Mouse (Mus musculus): ENCODE measurements around the gene Scaf1. TPM values are rescaled to one million over a fixed set of nuclear protein-coding genes. Genes with fewer than 3 reads are reported as not detected.

The Scaf1 gene
- polyA plus RNA-seq, 1 experiment from 2014 or later, result 46.1 TPM

- H3K36me3 ChIP-seq, result peaks cover 53% of the 10 kb centered on the region
- H3K4me3 ChIP-seq (replicated peaks), result no peak overlapping the region
- no peak overlapping the region for H3K9ac ChIP-seq (replicated peaks)
- no peak overlapping the region for H3K4me2 ChIP-seq
- H3K4me1 ChIP-seq, result peaks cover 4% of the 10 kb centered on the region
- H3K9me3 ChIP-seq (replicated peaks), result no peaks in the 10 kb centered on the region
- H3K27me3 ChIP-seq (replicated peaks), result no peaks in the 10 kb centered on the region
- 90% methylated on average over 8 of the region's 8 CpGs for WGBS
- no peak for ATAC-seq (ENCODE audit: low FRiP score)
- H3K27ac ChIP-seq (replicated peaks), result no peak overlapping the region
These were observed 56.9 kb downstream of the Scaf1 start for GRCm38 (mm10) chr7:44959281-44959680.

- H3K9ac ChIP-seq (replicated peaks), result no peak overlapping the region
- no peaks in the 10 kb centered on the region for H3K9me3 ChIP-seq (replicated peaks)
- H3K4me2 ChIP-seq, result no peak overlapping the region
- H3K27ac ChIP-seq (replicated peaks), result peak overlapping the region; percentile 33; the same call in 1 of the 2 replicates
- ATAC-seq (ENCODE audit: low FRiP score), result no peak
- peaks cover 5% of the 10 kb centered on the region for H3K4me1 ChIP-seq
- H3K27me3 ChIP-seq (replicated peaks), result no peaks in the 10 kb centered on the region
- no peak overlapping the region for H3K4me3 ChIP-seq (replicated peaks)
- peaks cover 44% of the 10 kb centered on the region for H3K36me3 ChIP-seq
- WGBS, result 61% methylated on average over 7 of the region's 7 CpGs
These were observed 58.0 kb downstream of the Scaf1 start for GRCm38 (mm10) chr7:44958208-44958607.

- Histone ChIP-seq H3K27ac (replicated peaks) (peak overlapping the region; percentile 33), H3K4me2 (no peak overlapping the region), H3K9ac (replicated peaks) (no peak overlapping the region; the same call in 1 of the 2 replicates), H3K4me1 (peaks cover 14% of the 10 kb centered on the region), H3K4me3 (replicated peaks) (no peak overlapping the region), H3K36me3 (peaks cover 35% of the 10 kb centered on the region), H3K27me3 (replicated peaks) (no peaks in the 10 kb centered on the region), H3K9me3 (replicated peaks) (no peaks in the 10 kb centered on the region)
- no peak for ATAC-seq (ENCODE audit: low FRiP score)
- 67% methylated on average over 20 of the region's 20 CpGs for WGBS
These were observed 58.9 kb downstream of the Scaf1 start for GRCm38 (mm10) chr7:44957183-44957835.

GRCm38 (mm10) chr7:44956266-44956665, 59.9 kb downstream of the Scaf1 start:
- WGBS, result 55% methylated on average over 6 of the region's 6 CpGs
- ATAC-seq (ENCODE audit: low FRiP score), result no peak
- peaks cover 25% of the 10 kb centered on the region for H3K36me3 ChIP-seq
- H3K4me2 ChIP-seq, result no peak overlapping the region
- H3K9ac ChIP-seq (replicated peaks), result no peak overlapping the region
- no peaks in the 10 kb centered on the region for H3K9me3 ChIP-seq (replicated peaks)
- 0 out of 2 replicates have a peak overlapping the region, but pooled peaks have one; percentile 9 for H3K27ac ChIP-seq (replicated peaks)
- no peak overlapping the region for H3K4me3 ChIP-seq (replicated peaks)
- peaks cover 9% of the 10 kb centered on the region for H3K27me3 ChIP-seq (replicated peaks)
- H3K4me1 ChIP-seq, result peaks cover 23% of the 10 kb centered on the region

GRCm38 (mm10) chr7:44955628-44956027, 60.5 kb downstream of the Scaf1 start:
- H3K27ac ChIP-seq (replicated peaks), result no peak overlapping the region
- H3K4me2 ChIP-seq, result no peak overlapping the region
- peaks cover 19% of the 10 kb centered on the region for H3K36me3 ChIP-seq
- no peak for ATAC-seq (ENCODE audit: low FRiP score)
- 51% methylated on average over 5 of the region's 5 CpGs for WGBS
- peaks cover 15% of the 10 kb centered on the region for H3K27me3 ChIP-seq (replicated peaks)
- H3K4me1 ChIP-seq, result peaks cover 23% of the 10 kb centered on the region
- no peak overlapping the region for H3K9ac ChIP-seq (replicated peaks)
- H3K9me3 ChIP-seq (replicated peaks), result no peaks in the 10 kb centered on the region
- H3K4me3 ChIP-seq (replicated peaks), result no peak overlapping the region

- Histone ChIP-seq H3K36me3 (peaks cover 9% of the 10 kb centered on the region), H3K4me2 (no peak overlapping the region), H3K27me3 (replicated peaks) (peaks cover 26% of the 10 kb centered on the region), H3K9ac (replicated peaks) (no peak overlapping the region), H3K4me1 (peaks cover 23% of the 10 kb centered on the region), H3K27ac (replicated peaks) (no peak overlapping the region), H3K9me3 (replicated peaks) (no peaks in the 10 kb centered on the region), H3K4me3 (replicated peaks) (no peak overlapping the region)
- ATAC-seq (ENCODE audit: low FRiP score), result no peak
- 80% methylated on average over 12 of the region's 12 CpGs for WGBS
These were observed 61.9 kb downstream of the Scaf1 start for GRCm38 (mm10) chr7:44954091-44954885.

GRCm38 (mm10) chr7:44953561-44953960, 62.6 kb downstream of the Scaf1 start:
- no peak overlapping the region for H3K4me3 ChIP-seq (replicated peaks)
- peaks cover 23% of the 10 kb centered on the region for H3K4me1 ChIP-seq
- H3K27me3 ChIP-seq (replicated peaks), result peaks cover 26% of the 10 kb centered on the region
- peaks cover 2% of the 10 kb centered on the region; the same call in 1 of the 2 replicates for H3K36me3 ChIP-seq
- 54% methylated on average over 14 of the region's 14 CpGs for WGBS
- H3K27ac ChIP-seq (replicated peaks), result no peak overlapping the region
- no peak for ATAC-seq (ENCODE audit: low FRiP score)
- H3K4me2 ChIP-seq, result no peak overlapping the region
- no peaks in the 10 kb centered on the region for H3K9me3 ChIP-seq (replicated peaks)
- no peak overlapping the region for H3K9ac ChIP-seq (replicated peaks)

Small RNAs within 50 kb of the gene (microRNA-seq; reads per million reads assigned to microRNA genes)
- not detected for gene Mir7054

Other genes with a start within 250 kb of the Scaf1 start
- gene Nup62, start 200.3 kb downstream of the Scaf1 start, polyA plus RNA-seq (2015; fragmentation: Nextera tagmentation; extraction: Ambion mirVana), result 40.7 and 58.0 TPM in 2 replicates
- gene Il4i1, start 200.0 kb downstream of the Scaf1 start, polyA plus RNA-seq (2015; fragmentation: Nextera tagmentation; extraction: Ambion mirVana), result 0.78 and 4.7 TPM in 2 replicates
- 3.6 and 4.1 TPM in 2 replicates for gene Atf5, start 199.7 kb downstream of the Scaf1 start, polyA plus RNA-seq (2015; fragmentation: Nextera tagmentation; extraction: Ambion mirVana)
- gene Akt1s1, start 167.4 kb downstream of the Scaf1 start, polyA plus RNA-seq (2015; fragmentation: Nextera tagmentation; extraction: Ambion mirVana), result 89.9 and 92.0 TPM in 2 replicates
- gene Tbc1d17, start 167.3 kb downstream of the Scaf1 start, polyA plus RNA-seq (2015; fragmentation: Nextera tagmentation; extraction: Ambion mirVana), result 105 and 110 TPM in 2 replicates
- 29.2 and 29.6 TPM in 2 replicates for gene Pnkp, start 159.2 kb downstream of the Scaf1 start, polyA plus RNA-seq (2015; fragmentation: Nextera tagmentation; extraction: Ambion mirVana)
- gene Ptov1, start 146.6 kb downstream of the Scaf1 start, polyA plus RNA-seq (2015; fragmentation: Nextera tagmentation; extraction: Ambion mirVana), result 433 and 459 TPM in 2 replicates
- gene Med25, start 123.7 kb downstream of the Scaf1 start, polyA plus RNA-seq (2015; fragmentation: Nextera tagmentation; extraction: Ambion mirVana), result 136 and 141 TPM in 2 replicates
- gene Fuz, start 120.3 kb downstream of the Scaf1 start, polyA plus RNA-seq (2015; fragmentation: Nextera tagmentation; extraction: Ambion mirVana), result 15.1 and 15.8 TPM in 2 replicates
- 122 and 126 TPM in 2 replicates for gene Ap2a1, start 86.9 kb downstream of the Scaf1 start, polyA plus RNA-seq (2015; fragmentation: Nextera tagmentation; extraction: Ambion mirVana)
- gene Tsks, start 73.2 kb downstream of the Scaf1 start, polyA plus RNA-seq (2015; fragmentation: Nextera tagmentation; extraction: Ambion mirVana), result 0.14 and 0.24 TPM in 2 replicates
- gene Cpt1c, start 41.5 kb downstream of the Scaf1 start, polyA plus RNA-seq (2015; fragmentation: Nextera tagmentation; extraction: Ambion mirVana), result 55.5 and 59.0 TPM in 2 replicates
- 605 and 615 TPM in 2 replicates for gene Prmt1, start 29.8 kb downstream of the Scaf1 start, polyA plus RNA-seq (2015; fragmentation: Nextera tagmentation; extraction: Ambion mirVana)
- 56.8 and 70.2 TPM in 2 replicates for gene Irf3, start 18.7 kb downstream of the Scaf1 start, polyA plus RNA-seq (2015; fragmentation: Nextera tagmentation; extraction: Ambion mirVana)
- 9.8 and 19.8 TPM in 2 replicates for gene Bcl2l12, start 17.7 kb downstream of the Scaf1 start, polyA plus RNA-seq (2015; fragmentation: Nextera tagmentation; extraction: Ambion mirVana)
- 14.2 and 24.2 TPM in 2 replicates for gene Rras, start 1.6 kb upstream of the Scaf1 start, polyA plus RNA-seq (2015; fragmentation: Nextera tagmentation; extraction: Ambion mirVana)
- 11.4 and 12.3 TPM in 2 replicates for gene Prr12, start 36.5 kb upstream of the Scaf1 start, polyA plus RNA-seq (2015; fragmentation: Nextera tagmentation; extraction: Ambion mirVana)
- gene Nosip, start 46.1 kb upstream of the Scaf1 start, polyA plus RNA-seq (2015; fragmentation: Nextera tagmentation; extraction: Ambion mirVana), result 65.8 and 66.5 TPM in 2 replicates
- 16.5 and 18.1 TPM in 2 replicates for gene Prrg2, start 46.3 kb upstream of the Scaf1 start, polyA plus RNA-seq (2015; fragmentation: Nextera tagmentation; extraction: Ambion mirVana)
- 112 and 118 TPM in 2 replicates for gene Rcn3, start 75.9 kb upstream of the Scaf1 start, polyA plus RNA-seq (2015; fragmentation: Nextera tagmentation; extraction: Ambion mirVana)
- 33.8 and 42.7 TPM in 2 replicates for gene Fcgrt, start 87.5 kb upstream of the Scaf1 start, polyA plus RNA-seq (2015; fragmentation: Nextera tagmentation; extraction: Ambion mirVana)
- 759 and 947 TPM in 2 replicates for gene Rps11, start 108.1 kb upstream of the Scaf1 start, polyA plus RNA-seq (2015; fragmentation: Nextera tagmentation; extraction: Ambion mirVana)
- 649 and 787 TPM in 2 replicates for gene Rpl13a, start 112.4 kb upstream of the Scaf1 start, polyA plus RNA-seq (2015; fragmentation: Nextera tagmentation; extraction: Ambion mirVana)
- 0.12 and 0.24 TPM in 2 replicates for gene Gm45713, start 119.9 kb upstream of the Scaf1 start, polyA plus RNA-seq (2015; fragmentation: Nextera tagmentation; extraction: Ambion mirVana)
- 1.8 and 3.8 TPM in 2 replicates for gene Flt3l, start 120.1 kb upstream of the Scaf1 start, polyA plus RNA-seq (2015; fragmentation: Nextera tagmentation; extraction: Ambion mirVana)
- gene Pih1d1, start 137.9 kb upstream of the Scaf1 start, polyA plus RNA-seq (2015; fragmentation: Nextera tagmentation; extraction: Ambion mirVana), result 81.7 and 82.9 TPM in 2 replicates
- 19.5 and 26.8 TPM in 2 replicates for gene Aldh16a1, start 138.2 kb upstream of the Scaf1 start, polyA plus RNA-seq (2015; fragmentation: Nextera tagmentation; extraction: Ambion mirVana)
- 0.37 and 0.55 TPM in 2 replicates for gene Slc17a7, start 147.6 kb upstream of the Scaf1 start, polyA plus RNA-seq (2015; fragmentation: Nextera tagmentation; extraction: Ambion mirVana)
- not detected in 2 replicates for gene Gfy, start 163.2 kb upstream of the Scaf1 start, polyA plus RNA-seq (2015; fragmentation: Nextera tagmentation; extraction: Ambion mirVana)
- gene Pth2, start 164.6 kb upstream of the Scaf1 start, polyA plus RNA-seq (2015; fragmentation: Nextera tagmentation; extraction: Ambion mirVana), result not detected in 2 replicates
- 0.36 and 0.60 TPM in 2 replicates for gene Ccdc155, start 188.5 kb upstream of the Scaf1 start, polyA plus RNA-seq (2015; fragmentation: Nextera tagmentation; extraction: Ambion mirVana)
- gene Dkkl1, start 195.8 kb upstream of the Scaf1 start, polyA plus RNA-seq (2015; fragmentation: Nextera tagmentation; extraction: Ambion mirVana), result 15.6 and 17.7 TPM in 2 replicates
- gene Tead2, start 199.4 kb upstream of the Scaf1 start, polyA plus RNA-seq (2015; fragmentation: Nextera tagmentation; extraction: Ambion mirVana), result 28.9 and 44.5 TPM in 2 replicates
- 1.7 and 12.4 TPM in 2 replicates for gene Cd37, start 222.8 kb upstream of the Scaf1 start, polyA plus RNA-seq (2015; fragmentation: Nextera tagmentation; extraction: Ambion mirVana)
- 0.67 and 0.78 TPM in 2 replicates for gene Slc6a16, start 224.7 kb upstream of the Scaf1 start, polyA plus RNA-seq (2015; fragmentation: Nextera tagmentation; extraction: Ambion mirVana)